Comparison of ENCODE assay signal across 20 mouse cellular contexts in the genomic region with DNA sequence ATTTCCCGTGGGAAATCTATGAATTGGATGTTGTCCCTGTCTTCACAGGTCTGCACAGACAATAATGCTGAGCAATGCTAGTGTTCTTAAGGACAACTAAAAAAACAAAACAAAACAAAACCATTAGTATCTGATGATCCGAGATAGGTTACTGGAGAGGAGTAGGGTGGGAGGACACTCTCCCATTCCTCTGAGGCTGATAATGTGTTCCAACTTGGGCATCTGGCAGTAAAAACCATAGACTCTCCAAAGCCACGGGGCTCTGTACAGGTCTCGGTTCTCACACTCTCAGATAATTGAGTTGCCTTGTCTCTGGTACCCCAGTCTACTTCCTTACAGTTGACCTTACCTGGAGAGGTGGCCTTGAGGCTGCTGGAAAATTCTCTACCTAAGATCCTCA.
DNase-seq lines count a peak whose midpoint lies in the region; ATAC-seq lines count a peak whose summit lies in the region.
"Had no signal": no experiment of that assay in that cellular context is flagged by ENCODE, and none has a peak within 500 bp of the region (broad histone marks: within the 10 kb centered on the region; RNA-seq: fewer than 3 reads in every experiment).

No protein-coding gene starts in this region.

- no peaks in the 10 kb centered on the region for H3K36me3 ChIP-seq in forebrain, embryonic 10.5 days (replicated peaks)
- H3K36me3 ChIP-seq in forebrain, embryonic 14.5 days (ENCODE audit: control insufficient read depth, insufficient read depth, low read length) = no peaks in the 10 kb centered on the region
- H3K36me3 ChIP-seq in liver, embryonic 11.5 days (ENCODE audit: control insufficient read depth, insufficient read depth, low read length) = no peaks in the 10 kb centered on the region
- no peaks in the 10 kb centered on the region for H3K36me3 ChIP-seq in hindbrain, embryonic 10.5 days
- H3K36me3 ChIP-seq: forebrain, embryonic 12.5 days; hindbrain, embryonic 13.5 days; limb, embryonic 10.5 days; midbrain, embryonic 10.5 days had no signal

- H3K27ac ChIP-seq in forebrain, embryonic 10.5 days = peak overlapping the region; percentile 53; the same call in 1 of the 2 replicates
- no peak overlapping the region for H3K27ac ChIP-seq in forebrain, embryonic 14.5 days (ENCODE audit: low read depth, low read length)
- H3K27ac ChIP-seq in liver, embryonic 11.5 days (ENCODE audit: low read depth, low read length) = peak overlapping the region; percentile 92
- no peak overlapping the region for H3K27ac ChIP-seq in hindbrain, embryonic 10.5 days
- H3K27ac ChIP-seq: hindbrain, embryonic 13.5 days; limb, embryonic 10.5 days; midbrain, embryonic 10.5 days had no signal

- peaks cover 24% of the 10 kb centered on the region for H3K27me3 ChIP-seq in forebrain, embryonic 10.5 days (ENCODE audit: poor library complexity, severe bottlenecking)
- H3K27me3 ChIP-seq in forebrain, embryonic 14.5 days (replicated peaks; ENCODE audit: control insufficient read depth, insufficient read depth, low read length) = no peaks in the 10 kb centered on the region
- no peaks in the 10 kb centered on the region for H3K27me3 ChIP-seq in liver, embryonic 11.5 days (replicated peaks; ENCODE audit: control insufficient read depth, insufficient read depth, low read length)
- H3K27me3 ChIP-seq in hindbrain, embryonic 10.5 days (ENCODE audit: insufficient read depth, poor library complexity, severe bottlenecking) = 0 out of 2 replicates have a peak, but pooled peaks cover 5% of the 10 kb centered on the region
- H3K27me3 ChIP-seq: forebrain, embryonic 12.5 days had no signal

- 89% methylated on average over 4 of the region's 4 CpGs for WGBS in forebrain, embryonic 10.5 days
- WGBS in forebrain, embryonic 14.5 days = 87% methylated on average over 4 of the region's 4 CpGs
- WGBS in liver, embryonic 11.5 days = 63% methylated on average over 4 of the region's 4 CpGs
- 89% methylated on average over 4 of the region's 4 CpGs for WGBS in hindbrain, embryonic 10.5 days

- DNase-seq in forebrain, embryonic 10.5 days (ENCODE audit: extremely low spot score, low spot score) = no peak
- no peak for DNase-seq in forebrain, embryonic 14.5 days (ENCODE audit: low spot score)
- DNase-seq in liver, embryonic 11.5 days (ENCODE audit: low spot score) = no peak
- no peak for DNase-seq in thymus, postnatal 0 days (ENCODE audit: low spot score)
- no peak for DNase-seq in hindbrain, embryonic 10.5 days (ENCODE audit: low spot score)
- DNase-seq: adrenal gland, postnatal 25 days; cerebellum, adult 11-12 months; cerebellum, postnatal 14 days; embryo, embryonic 11 days; kidney, postnatal 25 days; lung, adult 18-20 months; lung, postnatal 14 days; thymus, postnatal 14 days had no signal

- H3K9ac ChIP-seq in forebrain, embryonic 14.5 days (ENCODE audit: low read length) = no peak overlapping the region
- peak overlapping the region; percentile 22; the same call in 1 of the 2 replicates for H3K9ac ChIP-seq in liver, embryonic 11.5 days (ENCODE audit: low read depth, low read length)
- H3K9ac ChIP-seq: forebrain, embryonic 12.5 days; hindbrain, embryonic 13.5 days had no signal

- ATAC-seq in forebrain, embryonic 14.5 days = no peak
- peak; percentile 8; the same call in 1 of the 2 replicates for ATAC-seq in erythroblast, adult 5-6 weeks (replicated peaks; ENCODE audit: low FRiP score, poor library complexity, severe bottlenecking)
- ATAC-seq in liver, embryonic 11.5 days (replicated peaks; ENCODE audit: low FRiP score) = peak; percentile 35
- peak; percentile 30 for ATAC-seq in megakaryocyte progenitor cell, adult 5-6 weeks (replicated peaks; ENCODE audit: poor library complexity)
- no peak for ATAC-seq in megakaryocyte, adult 5-6 weeks (ENCODE audit: poor library complexity, severe bottlenecking)

- no peaks in the 10 kb centered on the region for H3K9me3 ChIP-seq in forebrain, embryonic 10.5 days
- H3K9me3 ChIP-seq in forebrain, embryonic 14.5 days (replicated peaks; ENCODE audit: control insufficient read depth, low read length) = no peaks in the 10 kb centered on the region
- no peaks in the 10 kb centered on the region for H3K9me3 ChIP-seq in liver, embryonic 11.5 days (ENCODE audit: control insufficient read depth, low read length)
- no peaks in the 10 kb centered on the region for H3K9me3 ChIP-seq in hindbrain, embryonic 10.5 days
- H3K9me3 ChIP-seq: forebrain, embryonic 12.5 days; hindbrain, embryonic 13.5 days; limb, embryonic 10.5 days; midbrain, embryonic 10.5 days had no signal

- H3K4me2 ChIP-seq in forebrain, embryonic 14.5 days (ENCODE audit: low read length) = no peak overlapping the region
- no peak overlapping the region for H3K4me2 ChIP-seq in liver, embryonic 11.5 days
- H3K4me2 ChIP-seq: forebrain, embryonic 12.5 days; hindbrain, embryonic 13.5 days had no signal

- H3K4me1 ChIP-seq in forebrain, embryonic 10.5 days = peaks cover 39% of the 10 kb centered on the region
- H3K4me1 ChIP-seq in forebrain, embryonic 14.5 days (ENCODE audit: control insufficient read depth, insufficient read depth, low read length) = peaks cover 19% of the 10 kb centered on the region
- H3K4me1 ChIP-seq in liver, embryonic 11.5 days (replicated peaks; ENCODE audit: control insufficient read depth, insufficient read depth, low read length) = peaks cover 30% of the 10 kb centered on the region
- H3K4me1 ChIP-seq in hindbrain, embryonic 10.5 days (replicated peaks) = peaks cover 26% of the 10 kb centered on the region
- H3K4me1 ChIP-seq: limb, embryonic 10.5 days had no signal

- H3K4me3 ChIP-seq in forebrain, embryonic 10.5 days = no peak overlapping the region
- H3K4me3 ChIP-seq in forebrain, embryonic 14.5 days (ENCODE audit: low read depth, low read length) = no peak overlapping the region
- no peak overlapping the region for H3K4me3 ChIP-seq in liver, embryonic 11.5 days (ENCODE audit: low read depth, low read length)
- no peak overlapping the region for H3K4me3 ChIP-seq in hindbrain, embryonic 10.5 days
- H3K4me3 ChIP-seq: forebrain, embryonic 12.5 days; hindbrain, embryonic 13.5 days; limb, embryonic 10.5 days; midbrain, embryonic 10.5 days had no signal

Comparison
In these comparisons a context has a peak if more than half of its experiments do, and no peak if none do; other contexts are left out.
1. H3K27ac ChIP-seq: peak in forebrain, embryonic 10.5 days (single experiment) and liver, embryonic 11.5 days (single experiment); none in forebrain, embryonic 14.5 days (single experiment) and hindbrain, embryonic 10.5 days (single experiment).
2. ATAC-seq: peak in erythroblast, adult 5-6 weeks (single experiment), liver, embryonic 11.5 days (single experiment) and megakaryocyte progenitor cell, adult 5-6 weeks (single experiment); none in forebrain, embryonic 14.5 days (single experiment) and megakaryocyte, adult 5-6 weeks (single experiment).